Mouse (Mus musculus): ENCODE measurements around the gene Ccdc50. TPM values are rescaled to one million over a fixed set of nuclear protein-coding genes. Genes with fewer than 3 reads are reported as not detected.

Ccdc50 gene
- polyA plus RNA-seq, 1 experiment from 2014 or later: 12.3 TPM

DNA sequence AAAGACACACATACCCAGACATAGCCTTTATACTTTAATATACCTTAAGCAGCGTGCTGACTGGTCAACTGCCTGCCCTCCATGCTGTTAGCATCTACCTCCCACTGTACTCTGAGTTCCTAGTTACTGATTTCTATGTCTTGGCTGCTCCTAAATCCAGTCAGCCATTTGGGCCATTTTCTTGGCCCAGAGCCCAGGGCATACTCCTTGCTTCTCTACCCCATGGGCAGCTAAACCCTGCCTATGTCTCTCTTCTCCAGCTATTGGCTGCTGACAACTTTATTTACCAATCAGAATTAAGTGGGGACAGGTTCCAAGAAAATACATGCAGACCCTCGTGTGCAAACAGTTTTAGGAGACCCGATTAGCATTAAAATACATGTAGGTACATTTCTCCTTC is 64.7 kb downstream of the Ccdc50 start:
- no peak overlapping the region for H3K9ac ChIP-seq
- no peaks in the 10 kb centered on the region for H3K9me3 ChIP-seq (replicated peaks)
- H3K4me3 ChIP-seq (replicated peaks): no peak overlapping the region
- no peaks in the 10 kb centered on the region for H3K27me3 ChIP-seq
- H3K36me3 ChIP-seq (replicated peaks): 0 out of 2 replicates have a peak, but pooled peaks cover 3% of the 10 kb centered on the region
- 49% methylated on average over 3 of the region's 3 CpGs for WGBS (ENCODE audit: insufficient replicate concordance)
- H3K27ac ChIP-seq (replicated peaks): no peak overlapping the region
- no peak for ATAC-seq (ENCODE audit: insufficient read depth)
- no peaks in the 10 kb centered on the region for H3K4me1 ChIP-seq (replicated peaks)
- no peak overlapping the region for H3K4me2 ChIP-seq

GRCm38 (mm10) chr16:27453823-27454222 is 65.2 kb downstream of the Ccdc50 start:
- Histone ChIP-seq H3K9ac (no peak overlapping the region), H3K9me3 (replicated peaks) (no peaks in the 10 kb centered on the region), H3K4me2 (no peak overlapping the region), H3K4me1 (replicated peaks) (no peaks in the 10 kb centered on the region), H3K27me3 (no peaks in the 10 kb centered on the region), H3K27ac (replicated peaks) (no peak overlapping the region), H3K4me3 (replicated peaks) (no peak overlapping the region), H3K36me3 (replicated peaks) (0 out of 2 replicates have a peak, but pooled peaks cover 3% of the 10 kb centered on the region)
- no peak for ATAC-seq (ENCODE audit: insufficient read depth)
- 65% methylated on average over 2 of the region's 2 CpGs for WGBS (ENCODE audit: insufficient replicate concordance)

DNA sequence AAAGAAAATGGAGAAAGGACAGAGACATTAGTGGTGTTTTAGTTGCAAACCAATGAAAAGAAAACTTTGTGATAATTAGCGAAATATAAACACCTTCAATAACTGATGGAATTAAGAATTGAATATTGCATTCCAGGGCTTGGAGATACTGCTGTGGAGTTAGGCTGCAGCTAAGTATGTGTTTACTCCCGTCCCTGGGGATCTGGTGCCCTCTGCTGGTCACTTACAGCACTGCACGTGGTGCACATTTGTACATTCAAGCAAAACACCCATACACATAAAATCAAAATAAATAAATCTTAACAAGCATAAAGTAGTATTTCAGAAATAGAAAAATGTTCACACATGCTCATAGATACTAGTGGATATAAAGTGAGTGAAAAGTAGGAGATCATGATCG is 68.6 kb downstream of the Ccdc50 start:
- WGBS (ENCODE audit: insufficient replicate concordance): 15% methylated on average over 4 of the region's 4 CpGs
- ATAC-seq (ENCODE audit: insufficient read depth): no peak
- no peaks in the 10 kb centered on the region for H3K36me3 ChIP-seq (replicated peaks)
- H3K9ac ChIP-seq: no peak overlapping the region
- H3K27ac ChIP-seq (replicated peaks): no peak overlapping the region
- H3K4me3 ChIP-seq (replicated peaks): no peak overlapping the region
- no peak overlapping the region for H3K4me2 ChIP-seq
- no peaks in the 10 kb centered on the region for H3K27me3 ChIP-seq
- H3K4me1 ChIP-seq (replicated peaks): no peaks in the 10 kb centered on the region
- no peaks in the 10 kb centered on the region for H3K9me3 ChIP-seq (replicated peaks)

DNA sequence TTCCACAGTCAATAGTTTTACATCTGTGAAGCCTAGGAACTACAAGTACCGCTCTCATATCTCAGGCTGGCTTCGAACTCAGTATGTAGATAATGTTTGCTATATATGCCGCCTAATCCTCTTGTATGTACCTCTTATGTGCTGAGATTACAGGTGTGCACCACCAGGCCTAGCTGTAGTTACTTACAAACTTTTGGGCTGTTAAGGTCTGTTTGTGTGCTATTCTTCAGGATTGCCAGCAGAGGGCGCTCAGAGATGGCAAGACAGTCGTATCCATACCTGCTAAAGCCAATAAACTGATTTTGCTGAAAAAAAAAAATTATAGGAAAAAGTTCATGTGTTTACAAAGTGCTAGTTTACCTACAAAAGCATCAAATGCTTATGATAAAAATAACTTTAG is 80.1 kb downstream of the Ccdc50 start:
- H3K9me3 ChIP-seq (replicated peaks): no peaks in the 10 kb centered on the region
- no peak overlapping the region for H3K4me2 ChIP-seq
- no peak for ATAC-seq (ENCODE audit: insufficient read depth)
- no peak overlapping the region for H3K27ac ChIP-seq (replicated peaks)
- H3K36me3 ChIP-seq (replicated peaks): no peaks in the 10 kb centered on the region
- 18% methylated on average over 5 of the region's 5 CpGs for WGBS (ENCODE audit: insufficient replicate concordance)
- H3K9ac ChIP-seq: no peak overlapping the region
- H3K4me1 ChIP-seq (replicated peaks): no peaks in the 10 kb centered on the region
- H3K27me3 ChIP-seq: no peaks in the 10 kb centered on the region
- H3K4me3 ChIP-seq (replicated peaks): no peak overlapping the region

DNA sequence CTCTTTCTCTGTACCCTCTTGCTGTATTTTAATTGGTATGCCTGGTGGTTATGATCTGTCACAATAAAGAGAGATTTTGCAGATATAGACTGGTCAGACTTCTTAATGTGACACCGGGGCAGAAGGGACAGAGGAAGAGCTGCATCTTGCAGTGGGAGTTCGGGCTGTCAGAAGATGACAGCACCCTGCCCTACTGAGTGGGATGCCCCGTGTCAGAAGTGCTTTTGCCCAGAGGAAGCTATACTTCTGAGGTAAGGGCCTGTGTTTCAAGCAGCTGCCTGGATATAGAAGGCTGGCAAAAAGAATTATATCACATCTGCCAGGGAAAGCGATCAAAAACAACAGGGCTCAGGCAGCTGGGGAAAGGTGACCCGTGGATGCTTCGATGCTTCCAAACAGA is 82.7 kb downstream of the Ccdc50 start:
- WGBS (ENCODE audit: insufficient replicate concordance): 59% methylated on average over 6 of the region's 6 CpGs
- H3K9me3 ChIP-seq (replicated peaks): no peaks in the 10 kb centered on the region

DNA sequence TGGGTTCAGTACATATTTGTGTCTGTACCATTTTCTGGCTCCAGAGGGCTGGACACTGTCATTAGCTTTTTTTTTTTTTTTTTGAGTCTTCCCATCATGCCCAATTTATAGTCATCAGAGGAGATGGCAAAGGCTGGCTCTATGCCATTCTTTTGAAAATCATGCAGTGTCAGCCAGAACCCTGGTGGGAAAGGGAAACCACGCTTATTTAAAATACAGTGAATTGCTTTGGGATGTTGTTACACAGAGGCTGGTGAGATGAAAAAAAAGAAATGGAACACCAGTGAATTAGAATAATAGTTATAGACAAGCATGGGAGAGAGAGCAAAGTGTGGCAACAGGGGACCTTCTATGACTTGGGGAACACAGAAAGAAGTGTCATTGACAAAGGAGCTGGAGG is 95.2 kb downstream of the Ccdc50 start:
- no peaks in the 10 kb centered on the region for H3K4me1 ChIP-seq (replicated peaks)
- no peak overlapping the region for H3K4me2 ChIP-seq
- H3K9ac ChIP-seq: no peak overlapping the region
- 51% methylated on average over 1 of the region's 1 CpGs for WGBS (ENCODE audit: insufficient replicate concordance)
- H3K4me3 ChIP-seq (replicated peaks): no peak overlapping the region
- no peak for ATAC-seq (ENCODE audit: insufficient read depth)
- no peaks in the 10 kb centered on the region for H3K36me3 ChIP-seq (replicated peaks)
- H3K9me3 ChIP-seq (replicated peaks): no peaks in the 10 kb centered on the region
- no peaks in the 10 kb centered on the region for H3K27me3 ChIP-seq
- H3K27ac ChIP-seq (replicated peaks): no peak overlapping the region

More for the DNA sequence above, 82.7 kb downstream of the Ccdc50 start:
- no peaks in the 10 kb centered on the region for H3K27me3 ChIP-seq
- no peak for ATAC-seq (ENCODE audit: insufficient read depth)
- H3K27ac ChIP-seq (replicated peaks): no peak overlapping the region
- no peak overlapping the region for H3K9ac ChIP-seq
- H3K4me3 ChIP-seq (replicated peaks): no peak overlapping the region
- H3K36me3 ChIP-seq (replicated peaks): no peaks in the 10 kb centered on the region
- H3K4me1 ChIP-seq (replicated peaks): no peaks in the 10 kb centered on the region
- H3K4me2 ChIP-seq: no peak overlapping the region

Other genes with a start within 250 kb of the Ccdc50 start
- not detected in 2 replicates for gene Ostn, start 81.4 kb upstream of the Ccdc50 start, polyA plus RNA-seq (2015; fragmentation: Nextera tagmentation; extraction: Ambion mirVana)
- gene Uts2b, start 18.6 kb upstream of the Ccdc50 start, polyA plus RNA-seq (2015; fragmentation: Nextera tagmentation; extraction: Ambion mirVana): not detected in 2 replicates

Data from liver, embryonic 15.5 days (tissue).